10 mouse cellular contexts compared by ENCODE assay signal in genomic region chr13:97837443-97838000, GRCm38 (mm10).
DNase-seq lines count a peak whose midpoint lies in the region; ATAC-seq lines count a peak whose summit lies in the region.
"Had no signal": no experiment of that assay in that cellular context is flagged by ENCODE, and none has a peak within 500 bp of the region (broad histone marks: within the 10 kb centered on the region; RNA-seq: fewer than 3 reads in every experiment).

No protein-coding gene starts in this region.

- peak overlapping the region; percentile 25; the same call in 1 of the 2 replicates for H3K27ac ChIP-seq in lung, embryonic 15.5 days
- H3K27ac ChIP-seq: hindbrain, embryonic 15.5 days; liver, embryonic 15.5 days had no signal

- DNase-seq in gastrocnemius, postnatal 10 days, result peak; percentile 25
- DNase-seq in gastrocnemius, adult 18-20 months (ENCODE audit: low spot score), result no peak
- DNase-seq in NIH3T3 (ENCODE audit: low read depth), result peak; percentile 48
- peak; percentile 68 to 73 for DNase-seq in heart, postnatal 10 days
- no peak for DNase-seq in retina, postnatal 1 day
- no peak for DNase-seq in spleen, adult 18-20 months

- H3K4me1 ChIP-seq in lung, embryonic 15.5 days, result peaks cover 15% of the 10 kb centered on the region
- H3K4me1 ChIP-seq: hindbrain, embryonic 15.5 days; liver, embryonic 15.5 days had no signal

- no peak overlapping the region for H3K4me3 ChIP-seq in lung, embryonic 15.5 days
- H3K4me3 ChIP-seq: hindbrain, embryonic 15.5 days; liver, embryonic 15.5 days had no signal

- intact Hi-C loops in heart, postnatal 10 days (cut with DNase I), result no loop called here

- no peak overlapping the region for H3K4me2 ChIP-seq in lung, embryonic 15.5 days
- H3K4me2 ChIP-seq: hindbrain, embryonic 15.5 days; liver, embryonic 15.5 days had no signal

- no peaks in the 10 kb centered on the region for H3K36me3 ChIP-seq in lung, embryonic 15.5 days
- H3K36me3 ChIP-seq: hindbrain, embryonic 15.5 days; liver, embryonic 15.5 days had no signal

- H3K9me3 ChIP-seq in lung, embryonic 15.5 days, result no peaks in the 10 kb centered on the region
- H3K9me3 ChIP-seq: hindbrain, embryonic 15.5 days; liver, embryonic 15.5 days had no signal

- no peak overlapping the region for H3K9ac ChIP-seq in lung, embryonic 15.5 days
- H3K9ac ChIP-seq: hindbrain, embryonic 15.5 days; liver, embryonic 15.5 days had no signal

- WGBS in lung, embryonic 15.5 days, result 23% methylated on average over 7 of the region's 7 CpGs

- peaks cover 14% of the 10 kb centered on the region; the same call in 1 of the 2 replicates for H3K27me3 ChIP-seq in lung, embryonic 15.5 days
- H3K27me3 ChIP-seq: hindbrain, embryonic 15.5 days; liver, embryonic 15.5 days had no signal

- peak; percentile 73 for ATAC-seq in lung, embryonic 15.5 days (ENCODE audit: borderline replicate concordance, extremely low read depth, low FRiP score, low TSS enrichment)
- ATAC-seq in activated CD4-positive, CD25-positive, alpha-beta regulatory T cell, adult 4 months, result no peak

Comparison
In these comparisons a context has a peak if more than half of its experiments do, and no peak if none do; other contexts are left out.
1. DNase-seq: peak in gastrocnemius, postnatal 10 days (single experiment), NIH3T3 (single experiment) and heart, postnatal 10 days (2 of 2); none in gastrocnemius, adult 18-20 months (single experiment), retina, postnatal 1 day (single experiment) and spleen, adult 18-20 months (0 of 2).